Mouse (Mus musculus) forebrain, embryonic 13.5 days (tissue): Measurements from ENCODE around the gene Apaf1. TPM values are rescaled to one million over a fixed set of nuclear protein-coding genes. Genes with fewer than 3 reads are reported as not detected.

ENCODE experiments used
- ATAC-seq: fragments of 200-750 bp; cut with Nextera tagmentation; 2 replicates; pipeline ENCODE4 v1.8.0; 2017
- H3K27ac ChIP-seq: fragments of 300-500 bp; sonication (generic); 2 replicates; pipeline ENCODE4 v1.5.1; 2015; ENCODE audit warnings: inconsistent platforms, mild to moderate bottlenecking, moderate library complexity
- H3K27me3 ChIP-seq: fragments of 300-500 bp; sonication (generic); 2 replicates; pipeline ENCODE4 v1.6.1; 2015; ENCODE audit warnings: mild to moderate bottlenecking, inconsistent platforms
- H3K36me3 ChIP-seq: fragments of 300-500 bp; sonication (generic); 2 replicates; pipeline ENCODE4 v1.6.1; 2015; ENCODE audit warnings: mild to moderate bottlenecking, inconsistent platforms; ENCODE audit not compliant: poor library complexity, severe bottlenecking
- H3K4me1 ChIP-seq: fragments of 300-500 bp; sonication (generic); 2 replicates; pipeline ENCODE4 v1.6.1; 2015; ENCODE audit warnings: inconsistent platforms
- H3K4me2 ChIP-seq: fragments of 300-500 bp; sonication (generic); 2 replicates; pipeline ENCODE4 v1.6.1; 2015; ENCODE audit warnings: inconsistent platforms, mild to moderate bottlenecking, moderate library complexity
- H3K4me3 ChIP-seq: fragments of 300-500 bp; sonication (generic); 2 replicates; pipeline ENCODE4 v1.5.1; 2015; ENCODE audit warnings: mild to moderate bottlenecking, inconsistent platforms
- H3K9ac ChIP-seq: fragments of 300-500 bp; sonication (generic); 2 replicates; pipeline ENCODE4 v1.6.1; 2015; ENCODE audit warnings: mild to moderate bottlenecking, inconsistent platforms
- H3K9me3 ChIP-seq: fragments of 300-500 bp; sonication (generic); replicated peaks from 2 replicates; pipeline ENCODE4 v1.6.1; 2016; ENCODE audit warnings: inconsistent platforms
- WGBS: fragments of 180-500 bp; shearing (Covaris S2); methylation state at CpG from one replicate; pipeline ENCODE4 v1.1.7; 2015; 5-methylcytosine and 5-hydroxymethylcytosine counted together
- polyA plus RNA-seq: library from polyadenylated mRNA; unstranded; fragments of >200 nt; fragmentation: Nextera tagmentation; extraction: Ambion mirVana; gene quantifications from 2 replicates; pipeline ENCODE4 v1.2.1, GENCODE M21; 2015

The Apaf1 gene
- 19.8 and 20.2 TPM in 2 replicates for polyA plus RNA-seq

- WGBS, result 1% methylated on average over 57 of the region's 87 CpGs
- H3K9ac ChIP-seq, result peak within 1 kb of the TSS; percentile 90
- H3K4me3 ChIP-seq, result peak within 1 kb of the TSS; percentile 89
- peak within 1 kb of the TSS; percentile 74 for H3K4me2 ChIP-seq
- peaks cover 13% of the 10 kb centered on the region for H3K4me1 ChIP-seq
- ATAC-seq, result peak; percentile 96
- H3K9me3 ChIP-seq, result no peaks in the 10 kb centered on the region
- peaks cover 8% of the 10 kb centered on the region for H3K36me3 ChIP-seq
- peak within 1 kb of the TSS; percentile 83 for H3K27ac ChIP-seq
- no peaks in the 10 kb centered on the region for H3K27me3 ChIP-seq
Observed at GRCm38 (mm10) chr10:91082550-91083392, at the start of gene Apaf1, which contains the start of gene Ikbip. Gene Apaf1, minus strand, starts transcription at chr10:91082770. Gene Ikbip, plus strand, starts transcription at chr10:91082940.

- Histone ChIP-seq H3K9ac (no peak overlapping the region), H3K4me2 (no peak overlapping the region), H3K9me3 (peaks cover 3% of the 10 kb centered on the region; the same call in 1 of the 2 replicates), H3K4me3 (no peak overlapping the region), H3K36me3 (no peaks in the 10 kb centered on the region), H3K4me1 (peaks cover 10% of the 10 kb centered on the region), H3K27me3 (no peaks in the 10 kb centered on the region), H3K27ac (no peak overlapping the region)
- no peak for ATAC-seq
- WGBS, result 64% methylated on average over 1 of the region's 1 CpGs
Observed at GRCm38 (mm10) chr10:91131565-91131964, 49.0 kb upstream of the Apaf1 start.

GRCm38 (mm10) chr10:91130792-91131191 lies 48.2 kb upstream of the Apaf1 start:
- Histone ChIP-seq H3K36me3 (no peaks in the 10 kb centered on the region), H3K9me3 (peaks cover 3% of the 10 kb centered on the region; the same call in 1 of the 2 replicates), H3K4me3 (no peak overlapping the region), H3K27ac (no peak overlapping the region), H3K27me3 (no peaks in the 10 kb centered on the region), H3K4me2 (no peak overlapping the region), H3K9ac (no peak overlapping the region), H3K4me1 (peaks cover 7% of the 10 kb centered on the region)
- WGBS, result 88% methylated on average over 3 of the region's 3 CpGs
- ATAC-seq, result no peak

- ATAC-seq, result no peak
- no peak overlapping the region for H3K4me3 ChIP-seq
- no peaks in the 10 kb centered on the region for H3K27me3 ChIP-seq
- H3K4me1 ChIP-seq, result peaks cover 4% of the 10 kb centered on the region
- no peak overlapping the region for H3K4me2 ChIP-seq
- no peak overlapping the region for H3K9ac ChIP-seq
- peaks cover 3% of the 10 kb centered on the region; the same call in 1 of the 2 replicates for H3K9me3 ChIP-seq
- no peaks in the 10 kb centered on the region for H3K36me3 ChIP-seq
- H3K27ac ChIP-seq, result no peak overlapping the region
- 78% methylated on average over 1 of the region's 1 CpGs for WGBS
Observed at GRCm38 (mm10) chr10:91128551-91129160, 46.1 kb upstream of the Apaf1 start.

GRCm38 (mm10) chr10:91127395-91127794 lies 44.8 kb upstream of the Apaf1 start:
- no peak for ATAC-seq
- Histone ChIP-seq H3K27ac (no peak overlapping the region), H3K27me3 (no peaks in the 10 kb centered on the region), H3K4me2 (no peak overlapping the region), H3K36me3 (no peaks in the 10 kb centered on the region), H3K9ac (no peak overlapping the region), H3K4me3 (no peak overlapping the region), H3K9me3 (peaks cover 3% of the 10 kb centered on the region; the same call in 1 of the 2 replicates), H3K4me1 (peaks cover 13% of the 10 kb centered on the region)
- WGBS, result 78% methylated on average over 2 of the region's 2 CpGs

- no peak overlapping the region for H3K4me3 ChIP-seq
- H3K36me3 ChIP-seq, result peaks cover 3% of the 10 kb centered on the region
- no peaks in the 10 kb centered on the region for H3K27me3 ChIP-seq
- no peak overlapping the region for H3K9ac ChIP-seq
- H3K27ac ChIP-seq, result no peak overlapping the region
- ATAC-seq, result no peak
- H3K4me2 ChIP-seq, result no peak overlapping the region
- H3K9me3 ChIP-seq, result peaks cover 3% of the 10 kb centered on the region; the same call in 1 of the 2 replicates
- 84% methylated on average over 10 of the region's 10 CpGs for WGBS
- peaks cover 19% of the 10 kb centered on the region for H3K4me1 ChIP-seq
Observed at GRCm38 (mm10) chr10:91126618-91127355, 44.2 kb upstream of the Apaf1 start.

GRCm38 (mm10) chr10:91123828-91124822 lies 41.6 kb upstream of the Apaf1 start, which contains the start of gene Slc25a3:
Gene Slc25a3, minus strand, starts transcription at chr10:91124059.
- ATAC-seq, result peak; percentile 100
- 15% methylated on average over 55 of the region's 59 CpGs for WGBS

GRCm38 (mm10) chr10:91123281-91123827 lies 40.8 kb upstream of the Apaf1 start:
- H3K27ac ChIP-seq, result peak overlapping the region; percentile 87
- peak; percentile 57; the same call in 1 of the 2 replicates for ATAC-seq
- H3K4me2 ChIP-seq, result peak overlapping the region; percentile 98
- H3K27me3 ChIP-seq, result no peaks in the 10 kb centered on the region
- no peaks in the 10 kb centered on the region for H3K9me3 ChIP-seq
- peaks cover 34% of the 10 kb centered on the region for H3K36me3 ChIP-seq
- H3K9ac ChIP-seq, result peak overlapping the region; percentile 99
- H3K4me1 ChIP-seq, result peaks cover 21% of the 10 kb centered on the region
- H3K4me3 ChIP-seq, result peak overlapping the region; percentile 99
- 0% methylated on average over 42 of the region's 44 CpGs for whole genome bisulfite sequencing

More at GRCm38 (mm10) chr10:91123828-91124822, 41.6 kb upstream of the Apaf1 start, which contains the start of gene Slc25a3:
- peak within 1 kb of the TSS; percentile 99 for H3K4me3 ChIP-seq
- H3K4me1 ChIP-seq, result peaks cover 21% of the 10 kb centered on the region
- H3K9ac ChIP-seq, result peak within 1 kb of the TSS; percentile 99
- peak within 1 kb of the TSS; percentile 87 for H3K27ac ChIP-seq
- peak within 1 kb of the TSS; percentile 98 for H3K4me2 ChIP-seq
- no peaks in the 10 kb centered on the region for H3K27me3 ChIP-seq
- H3K36me3 ChIP-seq, result peaks cover 26% of the 10 kb centered on the region
- no peaks in the 10 kb centered on the region for H3K9me3 ChIP-seq

GRCm38 (mm10) chr10:91122646-91123045 lies 40.1 kb upstream of the Apaf1 start:
- Histone ChIP-seq H3K4me2 (peak overlapping the region; percentile 98), H3K9ac (peak overlapping the region; percentile 99), H3K4me1 (peaks cover 21% of the 10 kb centered on the region), H3K27me3 (no peaks in the 10 kb centered on the region), H3K27ac (no peak overlapping the region), H3K36me3 (peaks cover 41% of the 10 kb centered on the region), H3K9me3 (no peaks in the 10 kb centered on the region), H3K4me3 (peak overlapping the region; percentile 99)
- 40% methylated on average over 6 of the region's 6 CpGs for WGBS
- no peak for ATAC-seq

- Histone ChIP-seq H3K9me3 (no peaks in the 10 kb centered on the region; the same call in none of the 2 replicates), H3K36me3 (peaks cover 93% of the 10 kb centered on the region)
Observed at GRCm38 (mm10) chr10:91116958-91117357, 34.4 kb upstream of the Apaf1 start.

More at GRCm38 (mm10) chr10:91116958-91117357, 34.4 kb upstream of the Apaf1 start:
- Histone ChIP-seq H3K9ac (no peak overlapping the region), H3K27ac (no peak overlapping the region; the same call in 1 of the 2 replicates), H3K4me1 (peaks cover 4% of the 10 kb centered on the region), H3K4me3 (no peak overlapping the region), H3K4me2 (no peak overlapping the region), H3K27me3 (no peaks in the 10 kb centered on the region)
- ATAC-seq, result no peak
- 91% methylated on average over 12 of the region's 12 CpGs for WGBS
